Mouse (Mus musculus): ENCODE data around the gene Nsd2. TPM values are rescaled to one million over a fixed set of nuclear protein-coding genes. Genes with fewer than 3 reads are reported as not detected.
"Not testable (repeated sequence)": the region's sequence is repeated elsewhere in the genome, so short reads cannot be mapped to it uniquely, and the experiment has no call there.

Nsd2 gene
- total RNA-seq, 4 experiments from 2014 or later, result 7.4 to 12.7 (median 11.2) TPM

- DNase-seq (ENCODE audit: low spot score in 2 of 2), result no peak
These were observed 102.0 kb downstream of the Nsd2 start for GRCm38 (mm10) chr5:33922566-33922965.

GRCm38 (mm10) chr5:33926170-33926569, 105.6 kb downstream of the Nsd2 start:
- DNase-seq (ENCODE audit: low spot score in 2 of 2), result no peak

- no peak for DNase-seq (ENCODE audit: low spot score in 2 of 2)
These were observed 111.9 kb downstream of the Nsd2 start for GRCm38 (mm10) chr5:33932413-33932812.

- DNase-seq (ENCODE audit: low spot score in 2 of 2), result no peak
These were observed 113.6 kb downstream of the Nsd2 start for GRCm38 (mm10) chr5:33934081-33934480.

GRCm38 (mm10) chr5:33934877-33935276, 114.4 kb downstream of the Nsd2 start:
- DNase-seq (ENCODE audit: low spot score in 2 of 2), result no peak

- no peak for DNase-seq (ENCODE audit: low spot score in 2 of 2)
These were observed 115.2 kb downstream of the Nsd2 start for GRCm38 (mm10) chr5:33935700-33936111.

- DNase-seq (ENCODE audit: low spot score in 2 of 2), result peak; percentile 97 to 99
These were observed 115.7 kb downstream of the Nsd2 start, which contains the start of gene Nelfa for GRCm38 (mm10) chr5:33936120-33936707. TSS of gene Nelfa (minus strand) at chr5:33936413.

- no peak for DNase-seq (ENCODE audit: low spot score in 2 of 2)
These were observed 116.7 kb downstream of the Nsd2 start for GRCm38 (mm10) chr5:33937230-33937629.

GRCm38 (mm10) chr5:33938448-33938847, 117.9 kb downstream of the Nsd2 start:
- peak in 1 of 2 experiments; percentile 38 for DNase-seq (ENCODE audit: low spot score in 2 of 2)

GRCm38 (mm10) chr5:33947035-33947434, 126.5 kb downstream of the Nsd2 start:
- DNase-seq (ENCODE audit: low spot score in 2 of 2), result not testable (repeated sequence)

Small RNA genes lying within 50 kb of the gene (microRNA-seq; reads per million reads assigned to microRNA genes)
- gene Mir7024, result not detected

Other genes with a start within 250 kb of the Nsd2 start
- 10 to 100 TPM; 62.3 to 84.8 (median 69.4) TPM for gene Fam53a, start 191.1 kb upstream of the Nsd2 start, total RNA-seq (2022)
- gene Gm9903, start 190.8 kb upstream of the Nsd2 start, total RNA-seq (2022), result under 1 TPM in 3 of 4 experiments, not detected in 1; 0.27 to 0.46 (median 0.46) TPM
- 1 to 10 TPM; 5.8 to 6.4 (median 6.0) TPM for gene Slbp, start 168.2 kb upstream of the Nsd2 start, total RNA-seq (2022)
- gene Tacc3, start 162.6 kb upstream of the Nsd2 start, total RNA-seq (2022), result 1 to 10 TPM in 3 of 4 experiments, under 1 TPM in 1; 0.88 to 1.8 (median 1.2) TPM
- 10 to 100 TPM in 2 of 4 experiments, 1 to 10 TPM in 2; 9.2 to 11.3 (median 10.1) TPM for gene Tmem129, start 162.3 kb upstream of the Nsd2 start, total RNA-seq (2022)
- gene Fgfr3, start 99.1 kb upstream of the Nsd2 start, total RNA-seq (2022), result 1 to 10 TPM; 1.6 to 4.7 (median 1.9) TPM
- 10 to 100 TPM; 69.8 to 82.0 (median 73.8) TPM for gene Letm1, start 37.9 kb upstream of the Nsd2 start, total RNA-seq (2022)
- gene Nelfa, start 115.7 kb downstream of the Nsd2 start, total RNA-seq (2022), result 1 to 10 TPM; 5.7 to 7.0 (median 6.4) TPM
- gene Gm1673, start 162.7 kb downstream of the Nsd2 start, total RNA-seq (2022), result not detected
- under 1 TPM; 0.16 to 0.24 (median 0.20) TPM for gene Nat8l, start 175.3 kb downstream of the Nsd2 start, total RNA-seq (2022)